Mouse (Mus musculus) heart, adult 18-20 months (tissue): ENCODE results near the gene Ccr6. TPM values are rescaled to one million over a fixed set of nuclear protein-coding genes. Genes with fewer than 3 reads are reported as not detected.

Experiments used
- DNase-seq, 2 experiments: peaks; one replicate each; pipeline ENCODE4 v3.0.0; 2021 to 2022; ENCODE audit warnings: mixed read lengths in 1 of 2
- total RNA-seq, 2 experiments: library from RNA; stranded (reverse); gene quantifications; 2 replicates each; pipeline ENCODE4 v1.2.3; 2021

Ccr6 gene
- total RNA-seq, 2 experiments from 2014 or later, result 1.3 TPM; not detected in 1

GRCm38 (mm10) chr17:8284254-8284661, 48.4 kb downstream of the Ccr6 start:
- DNase-seq, result peak; percentile 70

GRCm38 (mm10) chr17:8285056-8285455, 49.2 kb downstream of the Ccr6 start:
- DNase-seq, result no peak

- no peak for DNase-seq
Measured at GRCm38 (mm10) chr17:8286987-8287386, 51.1 kb downstream of the Ccr6 start.

- DNase-seq, result no peak
Measured at GRCm38 (mm10) chr17:8289993-8290679, 54.3 kb downstream of the Ccr6 start.

- DNase-seq, result no peak
Measured at GRCm38 (mm10) chr17:8290736-8291135, 54.9 kb downstream of the Ccr6 start.

GRCm38 (mm10) chr17:8295825-8296224, 60.0 kb downstream of the Ccr6 start:
- DNase-seq, result no peak

- no peak for DNase-seq
Measured at GRCm38 (mm10) chr17:8296313-8296844, 60.5 kb downstream of the Ccr6 start.

- DNase-seq, result no peak
Measured at GRCm38 (mm10) chr17:8297746-8298145, 61.9 kb downstream of the Ccr6 start.

GRCm38 (mm10) chr17:8298281-8298680, 62.4 kb downstream of the Ccr6 start:
- DNase-seq, result no peak

- no peak for DNase-seq
Measured at GRCm38 (mm10) chr17:8299524-8299923, 63.7 kb downstream of the Ccr6 start.

GRCm38 (mm10) chr17:8301515-8301914, 65.7 kb downstream of the Ccr6 start:
- no peak for DNase-seq

- no peak for DNase-seq
Measured at GRCm38 (mm10) chr17:8302772-8303438, 67.1 kb downstream of the Ccr6 start.

- DNase-seq, result no peak
Measured at GRCm38 (mm10) chr17:8303671-8304070, 67.8 kb downstream of the Ccr6 start.

GRCm38 (mm10) chr17:8305801-8306200, 70.0 kb downstream of the Ccr6 start:
- DNase-seq, result no peak

Other genes with a start within 250 kb of the Ccr6 start
- not detected for gene Gm49673, start 88.3 kb upstream of the Ccr6 start, total RNA-seq
- gene Rnaset2a, start 87.9 kb upstream of the Ccr6 start, total RNA-seq, result 10 to 100 TPM; 25.4 to 26.3 TPM
- 10 to 100 TPM; 19.3 to 22.1 TPM for gene Fgfr1op, start 70.5 kb upstream of the Ccr6 start, total RNA-seq
- 100 to 1,000 TPM; 873 to 884 TPM for gene Mpc1, start 46.9 kb downstream of the Ccr6 start, total RNA-seq
- gene Sft2d1, start 75.1 kb downstream of the Ccr6 start, total RNA-seq, result 10 to 100 TPM; 16.4 to 17.8 TPM
- under 1 TPM; 0.25 to 0.26 TPM for gene Prr18, start 101.4 kb downstream of the Ccr6 start, total RNA-seq
- under 1 TPM; 0.59 to 0.65 TPM for gene T2, start 119.9 kb downstream of the Ccr6 start, total RNA-seq
- gene T, start 198.4 kb downstream of the Ccr6 start, total RNA-seq, result not detected